Mouse (Mus musculus): ENCODE data around the gene Cyct. TPM values are rescaled to one million over a fixed set of nuclear protein-coding genes. Genes with fewer than 3 reads are reported as not detected.
A peak's percentile ranks its signal among the peaks of the same experiment; 100 is the strongest.

The Cyct gene
- total RNA-seq, 4 experiments from 2014 or later = not detected

- peak in 1 of 2 experiments; percentile 4 for DNase-seq (ENCODE audit: low spot score in 2 of 2)
Observed at GRCm38 (mm10) chr2:76338215-76339156, 21.8 kb downstream of the Cyct start, which contains the start of gene Pde11a. Pde11a (minus strand) TSS chr2:76338774.

DNA sequence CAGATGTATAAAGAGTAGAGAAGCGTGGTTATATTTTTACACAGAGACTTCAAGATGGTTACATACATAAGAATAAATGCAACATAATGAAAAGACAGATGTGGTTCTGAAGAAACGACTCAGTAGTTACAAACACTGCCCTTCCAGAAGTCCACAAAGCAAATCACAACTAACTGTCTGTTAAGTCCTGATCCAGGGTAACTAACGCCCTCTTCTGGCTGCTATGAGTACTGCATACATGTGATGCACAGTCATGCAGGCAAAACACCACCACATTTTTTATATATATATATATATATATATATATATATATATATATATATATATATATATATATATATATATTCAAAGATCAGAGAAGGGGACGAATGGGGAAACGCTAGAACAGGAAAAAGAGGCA is 25.7 kb downstream of the Cyct start:
- DNase-seq (ENCODE audit: low spot score in 2 of 2) = no peak

- no peak for DNase-seq (ENCODE audit: low spot score in 2 of 2)
Observed at GRCm38 (mm10) chr2:76332161-76332805, 28.0 kb downstream of the Cyct start.

DNA sequence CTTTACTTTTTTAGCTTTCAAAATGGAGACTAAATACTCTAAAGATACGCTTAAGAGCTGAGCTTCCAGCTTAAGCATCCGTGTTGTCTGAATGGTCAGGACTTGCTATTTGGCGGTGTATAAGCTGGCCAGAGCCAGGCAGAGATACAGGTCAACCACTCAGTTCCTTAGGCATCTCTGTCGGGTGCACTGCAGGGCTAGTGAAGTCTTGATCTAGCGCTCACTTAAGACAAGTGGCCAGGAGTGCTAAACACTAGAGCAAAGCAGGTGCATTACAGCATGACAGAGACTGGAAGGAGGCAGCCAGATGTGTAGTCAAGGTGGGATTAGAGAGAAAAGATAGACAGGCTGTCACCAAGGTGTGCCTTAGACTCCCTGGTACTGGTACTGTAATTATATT is 30.2 kb downstream of the Cyct start:
- no peak for DNase-seq (ENCODE audit: low spot score in 2 of 2)

DNA sequence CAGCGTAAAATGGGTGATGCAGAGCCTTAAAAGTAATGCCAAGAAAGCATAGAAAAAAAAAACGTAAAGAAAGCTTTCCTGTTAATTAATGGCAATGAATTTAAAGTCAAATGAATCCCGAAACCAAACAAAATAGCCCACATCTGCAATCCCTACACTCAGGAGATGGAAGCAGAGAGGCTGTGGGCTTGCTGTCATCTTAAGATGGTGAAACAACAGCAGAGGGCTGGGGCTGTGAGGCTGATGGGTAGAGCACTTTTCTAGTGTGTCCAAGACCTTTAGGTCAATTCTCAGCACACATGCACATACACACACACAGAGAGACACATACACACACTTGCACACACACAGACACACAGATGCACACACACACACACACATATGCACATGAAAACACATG is 34.1 kb downstream of the Cyct start:
- no peak for DNase-seq (ENCODE audit: low spot score in 2 of 2)

DNA sequence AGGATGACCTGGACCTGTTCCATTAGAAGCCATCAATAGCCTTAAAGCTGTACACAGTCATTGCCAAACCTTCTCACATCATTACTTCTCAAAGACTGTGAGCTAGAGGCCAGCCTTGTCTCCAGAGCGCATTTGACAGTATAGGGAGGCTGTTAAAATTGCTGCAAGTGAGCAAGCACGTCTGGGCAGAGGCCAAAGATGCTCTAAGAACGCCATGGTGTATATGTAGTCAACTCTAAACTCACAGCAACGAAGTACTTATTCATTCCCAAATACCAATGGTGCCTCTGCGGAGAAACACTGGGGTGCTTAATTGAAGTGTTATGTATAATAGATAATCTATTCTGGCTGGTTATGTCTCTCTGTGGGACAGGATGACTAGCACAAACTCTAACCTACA is 35.8 kb downstream of the Cyct start:
- no peak for DNase-seq (ENCODE audit: low spot score in 2 of 2)

GRCm38 (mm10) chr2:76323185-76323875 is 36.9 kb downstream of the Cyct start:
- peak in 1 of 2 experiments; percentile 11 for DNase-seq (ENCODE audit: low spot score in 2 of 2)

DNA sequence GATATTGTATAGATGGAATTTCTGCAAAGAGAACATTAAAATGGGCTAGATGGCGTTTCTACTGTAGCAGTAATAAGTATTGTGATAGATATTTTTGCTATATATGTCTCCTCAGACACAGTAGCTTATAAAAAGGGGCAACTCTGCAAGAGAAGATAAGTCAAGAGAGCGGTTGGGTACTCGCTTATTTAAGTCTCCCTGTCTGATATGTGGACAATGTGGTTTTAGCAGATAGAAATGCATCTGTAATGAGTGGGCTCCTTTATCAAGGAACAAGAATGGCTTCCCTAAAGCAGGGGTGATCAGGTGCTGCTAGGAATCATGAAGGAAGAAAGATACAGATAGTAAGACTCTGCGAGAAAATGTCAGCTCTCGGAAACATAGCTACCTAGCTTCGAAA is 39.9 kb downstream of the Cyct start:
- DNase-seq (ENCODE audit: low spot score in 2 of 2) = no peak

DNA sequence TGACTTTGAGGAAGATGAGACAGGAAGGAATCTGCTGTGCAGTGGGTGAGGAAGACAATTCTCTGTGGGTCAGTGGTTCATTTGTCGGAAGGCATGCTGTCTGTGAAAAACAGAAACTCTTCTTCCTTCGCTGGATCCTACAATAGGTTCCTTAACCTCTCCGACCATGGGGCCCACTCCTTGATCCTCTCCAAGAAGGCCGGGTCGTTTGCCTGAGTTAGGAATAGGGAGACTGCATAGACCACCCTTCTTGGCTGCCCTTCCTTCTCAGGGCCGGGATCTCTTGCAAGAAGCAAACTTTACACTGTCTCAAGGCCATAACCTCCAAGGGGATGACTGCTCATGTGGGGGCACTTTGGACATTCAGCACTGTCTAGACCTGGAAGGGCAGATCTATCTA is 41.0 kb downstream of the Cyct start:
- no peak for DNase-seq (ENCODE audit: low spot score in 2 of 2)

Small RNA genes lying within 50 kb of the gene (microRNA-seq; reads per million reads assigned to microRNA genes)
- 0 reads per million in 2 experiments for gene Gm44337

Other genes with a start within 250 kb of the Cyct start
- gene Pde11a, start 21.7 kb downstream of the Cyct start, total RNA-seq (2022) = 1 to 10 TPM; 4.6 to 5.4 (median 5.1) TPM
- gene Rbm45, start 9.5 kb upstream of the Cyct start, total RNA-seq (2022) = 10 to 100 TPM; 31.7 to 37.4 (median 35.4) TPM
- 10 to 100 TPM; 42.5 to 46.5 (median 44.2) TPM for gene Osbpl6, start 46.1 kb upstream of the Cyct start, total RNA-seq (2022)

Measured in left cerebral cortex, adult 8-10 months (tissue).